In genomic region chr5:112642731-112643130, GRCm38 (mm10) we compare ENCODE assay signal across 8 mouse cellular contexts.
A peak's percentile ranks its signal among the peaks of the same experiment; 100 is the strongest.
DNase-seq lines count a peak whose midpoint lies in the region; ATAC-seq and TF ChIP-seq lines count a peak whose summit lies in the region.
"Had no signal": no experiment of that assay in that cellular context is flagged by ENCODE, and none has a peak within 500 bp of the region (broad histone marks: within the 10 kb centered on the region; RNA-seq: fewer than 3 reads in every experiment).

No protein-coding gene starts in this region.

- no peaks in the 10 kb centered on the region for H3K4me1 ChIP-seq in kidney, postnatal 0 days (replicated peaks; ENCODE audit: insufficient read depth, low read length)
- peaks cover 18% of the 10 kb centered on the region for H3K4me1 ChIP-seq in kidney, embryonic 15.5 days
- H3K4me1 ChIP-seq in E14TG2a.4 (replicated peaks; ENCODE audit: low read depth, low read length) (peaks cover 63% of the 10 kb centered on the region), ES-E14 (ENCODE audit: control insufficient read depth in 2 of 2, insufficient read depth in 2 of 2, low read length in 2 of 2, poor library complexity in 1 of 2) (peaks cover 2 to 15% of the 10 kb centered on the region in 2 experiments; a peak in 2 of 4 replicates)
- no peaks in the 10 kb centered on the region; the same call in 1 of the 2 replicates for H3K4me1 ChIP-seq in embryonic fibroblast, embryonic 13.5 days (ENCODE audit: control insufficient read depth, insufficient read depth, low read length)

- TF ChIP-seq CTCF in kidney, postnatal 0 days (IDR thresholded peaks at IDR 0.05; ENCODE audit: low read depth): peak; percentile 65
- TF ChIP-seq CTCF in E14TG2a.4 (conservative IDR thresholded peaks at IDR 0.05; ENCODE audit: low read length): peak; percentile 87
- peak; percentile 18; the same call in 1 of the 2 replicates for TF ChIP-seq CTCF in embryonic fibroblast, embryonic 13.5 days (IDR thresholded peaks at IDR 0.05; ENCODE audit: borderline replicate concordance, insufficient read depth, low read length)

- no peak overlapping the region for H3K4me2 ChIP-seq in kidney, postnatal 0 days (ENCODE audit: low read length)
- H3K4me2 ChIP-seq in kidney, embryonic 15.5 days: no peak overlapping the region

- ATAC-seq in kidney, postnatal 0 days (replicated peaks; ENCODE audit: low FRiP score, low read depth): no peak
- ATAC-seq in kidney, embryonic 15.5 days (replicated peaks; ENCODE audit: low FRiP score): no peak
- no peak for ATAC-seq in megakaryocyte-erythroid progenitor cell, adult 5-6 weeks (replicated peaks; ENCODE audit: low FRiP score, low TSS enrichment, poor library complexity, severe bottlenecking)

- no peaks in the 10 kb centered on the region for H3K36me3 ChIP-seq in kidney, postnatal 0 days (ENCODE audit: insufficient read depth, low read length)
- no peaks in the 10 kb centered on the region for H3K36me3 ChIP-seq in kidney, embryonic 15.5 days
- no peaks in the 10 kb centered on the region for H3K36me3 ChIP-seq in E14TG2a.4 (ENCODE audit: insufficient read depth, low read length)
- no peaks in the 10 kb centered on the region for H3K36me3 ChIP-seq in ES-E14 (ENCODE audit: control insufficient read depth, insufficient read depth, low read length, poor library complexity, severe bottlenecking)

- H3K9ac ChIP-seq in kidney, postnatal 0 days (ENCODE audit: low read depth, low read length): no peak overlapping the region
- H3K9ac ChIP-seq in kidney, embryonic 15.5 days: no peak overlapping the region
- H3K9ac ChIP-seq in ES-E14 (ENCODE audit: insufficient read depth, low read depth, low read length, poor library complexity, severe bottlenecking): no peak overlapping the region

- 60% methylated on average over 10 of the region's 10 CpGs for WGBS in kidney, postnatal 0 days
- WGBS in kidney, embryonic 15.5 days: 62% methylated on average over 10 of the region's 10 CpGs

- no peak overlapping the region for H3K27ac ChIP-seq in kidney, postnatal 0 days
- H3K27ac ChIP-seq in kidney, embryonic 15.5 days: no peak overlapping the region
- H3K27ac ChIP-seq in ES-E14 (ENCODE audit: insufficient read depth, low read depth, low read length, poor library complexity, severe bottlenecking): no peak overlapping the region
- no peak overlapping the region for H3K27ac ChIP-seq in embryonic fibroblast, embryonic 13.5 days (ENCODE audit: insufficient read depth, low read length)
- H3K27ac ChIP-seq: macrophage had no signal

- no peak for DNase-seq in kidney, postnatal 0 days (ENCODE audit: low spot score)
- DNase-seq in ES-E14 (ENCODE audit: low read depth, low spot score): peak; percentile 42
- no peak for DNase-seq in spleen, adult 12 weeks (ENCODE audit: low spot score)

- no peaks in the 10 kb centered on the region for H3K9me3 ChIP-seq in kidney, postnatal 0 days (replicated peaks; ENCODE audit: low read length)
- H3K9me3 ChIP-seq in kidney, embryonic 15.5 days (replicated peaks): no peaks in the 10 kb centered on the region
- H3K9me3 ChIP-seq in E14TG2a.4 (ENCODE audit: low read length) (no peaks in the 10 kb centered on the region), ES-E14 (ENCODE audit: control insufficient read depth, insufficient read depth, low read depth, low read length) (no peaks in the 10 kb centered on the region)

- H3K27me3 ChIP-seq in kidney, postnatal 0 days (ENCODE audit: insufficient read depth, low read length): no peaks in the 10 kb centered on the region
- H3K27me3 ChIP-seq in kidney, embryonic 15.5 days: peaks cover 22% of the 10 kb centered on the region
- peaks cover 22% of the 10 kb centered on the region for H3K27me3 ChIP-seq in E14TG2a.4 (ENCODE audit: insufficient read depth, low read length)

- no peak for TF ChIP-seq POLR2A in embryonic fibroblast, embryonic 13.5 days (IDR thresholded peaks at IDR 0.05; ENCODE audit: low read depth, low read length)

- in situ Hi-C loops in ES-E14 (cut with MboI; ENCODE audit: low sequenced_read_pairs in 2 of 2, unreplicated experiment in 2 of 2): no loop called here

- H3K4me3 ChIP-seq in kidney, postnatal 0 days (replicated peaks; ENCODE audit: low read depth, low read length): no peak overlapping the region
- H3K4me3 ChIP-seq in kidney, embryonic 15.5 days (replicated peaks): no peak overlapping the region
- H3K4me3 ChIP-seq in E14TG2a.4 (replicated peaks; ENCODE audit: low read length): no peak overlapping the region
- H3K4me3 ChIP-seq in ES-E14 (ENCODE audit: insufficient read depth in 1 of 2, low read depth in 1 of 2, low read length in 2 of 2, poor library complexity in 1 of 2, severe bottlenecking in 1 of 2): no peak overlapping the region
- H3K4me3 ChIP-seq in embryonic fibroblast, embryonic 13.5 days (ENCODE audit: insufficient read depth, low read length): no peak overlapping the region

TF ChIP-seq in ES-E14, 5 proteins besides CTCF, POLR2A, EP300 and RAD21:
- TF ChIP-seq HCFC1 (IDR thresholded peaks at IDR 0.05; ENCODE audit: borderline replicate concordance, insufficient read depth, low read length) (no peak), MAFK (IDR thresholded peaks at IDR 0.05; ENCODE audit: insufficient read depth, low read depth, low read length) (no peak), ZC3H11A (IDR thresholded peaks at IDR 0.05; ENCODE audit: borderline replicate concordance, low read depth, low read length) (no peak), CHD2 (IDR thresholded peaks at IDR 0.05; ENCODE audit: low read depth, low read length) (no peak), ZNF384 (IDR thresholded peaks at IDR 0.05; ENCODE audit: low read depth, low read length) (no peak)
TF ChIP-seq in ES-E14: peak in this region for 0.

Comparison
In these comparisons a context has a peak if more than half of its experiments do, and no peak if none do; other contexts are left out.
1. CTCF ChIP-seq: peak in every context shown above with its lines; median percentile 87 in E14TG2a.4; 65 in kidney, postnatal 0 days; 18 in embryonic fibroblast, embryonic 13.5 days.